Mouse (Mus musculus): ENCODE results near the gene Fuca1.

GRCm38 (mm10) chr4:135906633-135907032 lies 13.9 kb upstream of the Fuca1 start:
- TF ChIP-seq GATA1 (IDR thresholded peaks at IDR 0.05; ENCODE audit: borderline replicate concordance, low read length) (no peak), FLI1 (IDR thresholded peaks at IDR 0.05; ENCODE audit: low read length) (no peak)

Measured in megakaryocyte, embryonic 14.5 days (primary cell).